Mouse (Mus musculus): Measurements from ENCODE around the gene Ncapg.

The Ncapg gene

DNA sequence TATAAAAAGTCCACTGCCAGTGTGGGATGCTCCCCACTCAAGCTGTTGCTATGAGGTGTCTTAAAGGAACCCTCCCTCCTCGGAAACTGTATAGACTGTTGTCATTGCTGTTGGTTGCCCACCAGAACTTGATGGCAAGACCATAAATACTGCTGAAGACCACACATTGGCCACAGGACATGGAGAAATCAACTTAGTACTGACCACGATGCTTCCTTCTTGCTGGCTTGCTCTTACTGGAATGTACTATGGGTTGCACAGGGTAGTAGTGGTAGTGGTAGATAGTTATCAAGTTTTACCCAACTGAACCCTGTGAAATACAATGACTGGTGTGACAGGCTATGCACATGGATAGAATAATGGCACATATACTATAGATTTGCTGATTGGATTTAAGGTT is 37.1 kb downstream of the Ncapg start:
- DNase-seq (ENCODE audit: low spot score), result no peak

DNA sequence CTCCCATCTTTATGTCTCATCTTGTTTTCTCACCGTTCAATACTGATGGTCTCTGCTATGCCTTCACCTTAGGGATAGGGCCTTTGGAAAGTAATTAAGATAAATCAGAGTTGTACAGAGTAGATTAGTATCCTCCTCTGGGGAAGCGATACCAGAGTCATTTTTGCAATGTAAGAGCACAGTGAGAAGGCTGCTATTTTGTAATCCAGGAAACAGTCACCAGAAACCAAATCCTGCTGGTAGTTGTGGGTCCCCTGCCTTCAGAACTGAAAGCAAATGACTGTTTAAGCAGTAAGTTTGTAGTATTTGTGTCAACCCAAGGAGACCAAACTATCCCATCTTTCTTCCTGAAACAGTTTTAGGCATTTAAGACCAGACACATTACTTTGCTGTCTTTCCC is 39.9 kb downstream of the Ncapg start:
- no peak for DNase-seq (ENCODE audit: low spot score)

DNA sequence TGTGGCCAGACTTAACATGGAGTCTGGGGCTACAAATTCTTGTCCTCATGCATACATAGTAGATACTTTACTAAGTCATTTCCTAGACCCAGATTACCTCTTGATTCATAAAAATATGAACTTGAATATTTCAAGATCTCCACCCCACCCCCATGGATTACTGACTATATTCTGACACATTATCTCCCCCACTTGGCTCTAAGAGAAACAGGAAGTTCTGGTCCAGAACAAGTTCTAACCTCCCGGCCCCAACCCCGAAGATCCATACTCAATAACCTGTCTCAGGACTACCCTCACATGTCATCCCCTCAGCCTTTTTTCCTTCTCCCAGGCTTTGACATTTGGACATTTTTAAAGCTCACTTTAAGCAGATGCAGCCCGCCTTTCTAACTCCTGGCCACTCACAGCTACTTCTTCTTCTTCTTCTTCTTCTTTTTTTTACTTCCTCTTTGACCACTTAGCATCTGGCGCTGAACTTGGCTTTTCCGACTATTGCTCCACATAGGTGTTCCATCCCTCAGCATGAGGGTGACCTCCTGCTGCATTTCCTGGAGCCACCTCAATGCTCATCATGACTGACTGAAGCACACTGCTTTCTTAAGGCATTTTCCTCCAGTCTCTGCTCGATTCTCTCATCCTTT is 49.2 kb downstream of the Ncapg start:
- no peak for DNase-seq (ENCODE audit: low spot score)

DNA sequence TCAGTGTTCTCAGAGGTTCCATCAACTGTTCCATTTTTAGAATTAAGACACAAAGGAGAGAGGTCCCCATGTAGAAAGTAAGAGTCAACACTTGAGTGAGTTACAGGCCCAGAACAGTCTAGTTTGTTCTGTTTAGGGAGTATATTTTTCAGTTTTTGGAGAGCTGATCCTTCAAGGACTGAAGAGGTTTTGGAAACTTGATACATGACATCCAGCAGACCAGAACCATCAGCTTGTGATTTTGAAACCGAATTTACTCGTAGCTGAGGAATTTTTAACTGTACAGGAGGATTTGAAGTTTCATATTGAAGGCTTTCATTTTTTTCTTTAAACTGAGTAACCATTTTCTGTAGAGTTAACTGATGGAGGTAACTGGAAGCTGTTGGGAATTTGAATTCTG is 64.0 kb downstream of the Ncapg start:
- no peak for DNase-seq (ENCODE audit: low spot score)

DNA sequence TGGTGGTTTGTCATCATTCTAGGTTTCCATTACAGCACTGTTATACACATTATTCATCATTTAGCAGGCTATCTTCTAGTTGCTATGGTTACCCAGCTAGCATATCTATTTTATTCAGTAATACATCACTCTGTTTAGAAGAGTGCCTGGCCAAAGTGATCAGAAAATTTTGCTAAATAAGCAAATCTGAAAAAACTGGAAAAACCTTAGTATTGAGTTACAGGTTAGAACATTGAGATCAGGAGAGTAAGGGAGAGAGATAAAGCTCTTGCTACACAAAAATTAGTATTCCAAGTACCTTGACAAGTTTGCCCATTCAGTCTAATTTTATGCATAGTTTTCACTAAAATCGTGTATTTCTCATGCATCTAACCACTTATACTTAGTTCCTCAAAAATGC is 68.2 kb downstream of the Ncapg start:
- no peak for DNase-seq (ENCODE audit: low spot score)
